Mouse (Mus musculus): ENCODE results near the gene Naa80. TPM values are rescaled to one million over a fixed set of nuclear protein-coding genes. Genes with fewer than 3 reads are reported as not detected.
"Not testable (repeated sequence)": the region's sequence is repeated elsewhere in the genome, so short reads cannot be mapped to it uniquely, and the experiment has no call there.

Gene Naa80
- total RNA-seq, 2 experiments from 2014 or later, result 13.0 to 16.2 TPM

DNA sequence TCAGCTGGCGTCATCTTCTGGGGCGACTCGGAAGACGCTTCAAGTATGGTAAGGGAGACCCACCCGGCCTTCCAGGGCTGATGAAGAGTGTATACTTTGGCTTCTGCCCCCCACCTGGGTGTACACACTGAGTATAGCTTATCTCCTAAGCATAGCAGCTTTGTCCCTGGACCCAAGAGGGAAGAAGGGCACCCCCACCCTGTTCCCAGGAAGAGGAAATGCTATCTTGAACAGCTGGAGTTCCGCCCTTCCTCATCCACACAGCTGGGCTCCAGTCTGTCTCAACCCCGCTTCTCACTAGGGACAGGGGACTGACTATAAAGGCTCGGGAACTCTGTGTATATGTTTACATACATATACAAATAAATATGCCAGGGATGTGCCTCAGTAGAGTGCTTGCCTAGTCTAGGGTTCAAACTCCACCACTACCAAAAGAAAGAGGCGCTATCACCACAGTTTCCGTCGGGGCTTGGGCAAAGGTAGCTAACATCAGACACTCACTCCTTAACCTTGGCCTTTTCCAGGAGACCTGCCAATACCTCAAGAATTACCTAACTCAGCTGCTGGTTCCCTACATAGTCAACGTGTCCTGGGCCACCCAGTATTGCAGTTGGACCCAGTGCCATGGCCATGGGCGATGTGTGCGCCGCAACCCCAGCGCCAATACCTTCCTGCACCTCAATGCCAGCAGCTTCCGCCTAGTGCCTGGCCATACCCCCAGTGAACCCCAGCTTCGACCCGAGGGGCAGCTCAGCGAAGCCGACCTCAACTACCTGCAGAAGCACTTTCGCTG is 7.0 kb upstream of the Naa80 start:
- intact Hi-C loops (cut with DNase I), result no loop called here
- no peak for DNase-seq

GRCm38 (mm10) chr9:107572327-107572662 is 6.4 kb upstream of the Naa80 start:
- DNase-seq, result no peak
- intact Hi-C loops (cut with DNase I), result no loop called here

DNA sequence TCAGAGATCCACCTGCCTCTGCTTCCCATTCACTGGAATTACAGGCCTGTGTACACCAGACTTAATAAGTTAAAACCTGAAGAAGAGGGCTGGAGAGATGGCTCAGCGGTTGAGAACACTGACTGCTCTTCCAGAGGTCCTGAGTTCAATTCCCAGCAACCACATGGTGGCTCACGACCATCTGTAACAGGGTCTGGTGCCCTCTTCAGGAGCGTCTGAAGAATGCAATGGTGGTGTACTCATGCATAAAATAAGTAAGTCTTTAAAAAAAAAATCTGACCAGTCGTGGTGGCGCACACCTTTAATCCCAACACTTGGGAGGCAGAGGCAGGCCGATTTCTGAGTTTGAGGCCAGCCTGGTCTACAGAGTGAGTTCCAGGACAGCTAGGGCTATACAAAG is 4.9 kb upstream of the Naa80 start:
- intact Hi-C loops (cut with DNase I); DNase-seq: not testable (repeated sequence)

DNA sequence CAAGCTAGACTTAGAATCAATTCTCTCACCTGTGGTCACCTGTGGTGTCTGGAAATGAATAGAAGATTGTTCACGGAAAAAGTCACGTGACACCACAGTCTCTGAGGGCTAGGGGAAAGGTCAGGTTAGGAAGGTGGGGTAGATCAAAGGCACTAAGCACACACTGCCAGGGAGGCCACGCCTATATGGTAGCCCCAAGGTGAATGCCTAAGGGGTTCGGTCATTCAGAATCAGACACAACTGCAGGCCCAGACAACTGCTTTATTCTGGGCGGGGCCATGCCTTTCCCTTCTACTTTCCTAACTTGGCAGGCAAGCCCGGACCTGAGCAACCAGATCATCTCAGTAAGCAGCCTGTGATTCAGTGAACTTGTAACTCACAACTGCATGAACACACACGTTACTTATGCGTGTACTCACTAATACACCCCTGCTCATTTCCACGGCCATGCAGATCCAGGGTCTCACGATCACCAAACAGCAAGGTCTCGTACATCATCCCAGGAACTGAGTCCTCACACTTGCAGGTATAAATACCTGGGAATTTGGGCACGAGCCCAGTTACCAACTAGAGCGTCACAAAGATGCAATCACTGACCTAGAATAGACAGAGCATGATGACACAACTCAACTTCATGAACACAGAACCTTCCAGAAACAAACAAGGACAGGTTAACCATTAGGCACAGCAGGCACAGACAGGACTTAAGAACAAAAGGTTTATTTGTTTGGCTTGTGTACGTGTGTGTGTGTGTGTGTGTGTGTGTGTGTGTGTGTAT is 2.9 kb upstream of the Naa80 start:
- DNase-seq, result no peak
- intact Hi-C loops (cut with DNase I), result no loop called here

DNA sequence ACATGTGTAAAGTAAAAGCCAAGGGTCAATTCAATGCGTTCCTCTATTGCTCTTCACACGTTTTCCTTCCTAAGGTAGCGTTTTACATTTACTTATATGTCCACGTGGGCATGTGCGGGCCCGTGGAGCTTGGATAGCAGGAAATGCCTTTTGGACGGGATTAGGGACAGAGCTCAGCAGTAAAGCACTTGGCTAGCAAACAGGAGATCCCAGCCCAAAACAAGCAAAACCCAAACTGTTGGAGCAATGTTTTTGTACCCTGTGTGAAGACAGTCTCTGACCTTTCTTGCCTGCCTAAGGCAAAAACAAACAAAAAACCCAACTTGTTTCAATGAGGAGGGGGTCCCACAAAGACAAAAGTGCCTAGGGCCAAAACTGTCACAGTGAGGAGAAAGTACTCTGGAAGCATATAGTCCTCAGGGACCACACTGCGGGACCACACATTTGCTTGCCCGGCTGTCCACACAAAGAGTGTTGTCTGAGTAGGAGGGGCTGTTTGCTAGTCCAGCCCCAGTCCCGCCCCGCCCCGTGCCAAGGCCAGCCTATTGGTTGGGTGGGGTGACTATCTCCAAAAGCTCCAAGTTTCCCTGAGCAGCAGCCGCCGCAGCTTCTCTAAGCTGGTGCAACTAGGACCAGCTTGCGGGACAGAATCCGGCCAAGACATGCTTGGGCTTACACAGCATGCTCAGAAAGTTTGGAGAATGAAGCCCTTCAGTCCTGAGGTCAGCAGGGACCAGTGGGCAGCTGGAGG is 2.2 kb upstream of the Naa80 start, which contains the start of gene Hyal1:
Gene Hyal1, plus strand, starts transcription at position 571 of the 751 bp plus-strand sequence.
- intact Hi-C loops (cut with DNase I), result no loop called here
- DNase-seq, result peak; percentile 88 to 90

DNA sequence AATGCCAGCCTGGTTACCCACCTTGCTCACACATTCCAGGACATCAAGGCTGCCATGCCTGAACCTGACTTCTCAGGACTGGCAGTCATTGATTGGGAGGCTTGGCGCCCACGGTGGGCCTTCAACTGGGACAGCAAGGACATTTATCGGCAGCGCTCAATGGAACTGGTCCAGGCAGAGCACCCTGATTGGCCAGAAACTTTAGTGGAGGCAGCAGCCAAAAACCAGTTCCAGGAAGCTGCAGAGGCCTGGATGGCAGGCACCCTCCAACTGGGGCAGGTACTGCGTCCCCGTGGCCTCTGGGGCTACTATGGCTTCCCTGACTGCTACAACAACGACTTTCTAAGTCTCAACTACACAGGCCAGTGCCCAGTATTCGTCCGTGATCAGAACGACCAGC is 816 bp upstream of the Naa80 start:
- DNase-seq, result no peak
- intact Hi-C loops (cut with DNase I), result no loop called here

DNA sequence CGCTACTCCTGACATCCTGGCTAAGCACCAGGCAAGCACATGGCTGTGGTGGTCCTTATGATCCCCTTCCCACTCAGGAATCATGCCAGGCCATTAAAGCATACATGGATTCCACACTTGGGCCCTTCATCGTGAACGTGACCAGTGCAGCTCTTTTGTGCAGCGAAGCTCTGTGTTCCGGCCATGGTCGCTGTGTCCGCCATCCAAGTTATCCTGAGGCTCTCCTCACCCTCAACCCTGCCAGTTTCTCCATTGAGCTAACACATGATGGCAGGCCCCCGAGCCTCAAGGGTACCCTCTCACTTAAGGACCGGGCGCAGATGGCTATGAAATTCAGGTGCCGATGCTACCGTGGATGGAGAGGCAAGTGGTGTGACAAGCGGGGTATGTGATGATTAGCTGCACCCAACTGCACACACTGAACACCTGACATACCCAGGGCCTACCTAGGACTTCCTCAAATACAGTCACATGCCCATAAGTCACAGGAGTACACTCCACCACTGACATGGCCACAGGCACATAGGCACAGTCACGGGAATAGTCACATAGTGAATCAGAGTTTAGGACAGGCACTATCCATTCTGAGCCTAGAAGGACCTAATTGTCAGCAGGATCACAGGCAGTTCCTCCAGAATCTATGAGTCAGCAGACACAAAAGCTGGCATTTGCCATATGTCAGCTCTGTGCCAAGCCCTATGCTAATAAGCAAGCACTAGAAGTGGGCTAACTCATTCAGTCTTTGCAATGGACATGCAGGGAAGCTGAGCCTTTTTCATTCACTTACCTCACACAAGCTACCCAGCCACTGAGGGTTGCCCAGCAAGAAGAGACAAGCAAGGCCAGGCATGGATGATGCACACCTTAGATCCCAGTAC is 575 bp downstream of the Naa80 start:
- DNase-seq, result no peak
- intact Hi-C loops (cut with DNase I), result no loop called here

GRCm38 (mm10) chr9:107580501-107581317 is 2.0 kb downstream of the Naa80 start, which contains the start of gene Hyal3:
Gene Hyal3, plus strand, starts transcription at chr9:107580818.
- peak; percentile 95 for DNase-seq
- intact Hi-C loops (cut with DNase I), result no loop called here

GRCm38 (mm10) chr9:107581584-107581983 is 2.9 kb downstream of the Naa80 start:
- no peak for DNase-seq
- intact Hi-C loops (cut with DNase I), result no loop called here

- intact Hi-C loops (cut with DNase I), result no loop called here
- no peak for DNase-seq
These were observed 3.9 kb downstream of the Naa80 start for GRCm38 (mm10) chr9:107582509-107583062.

DNA sequence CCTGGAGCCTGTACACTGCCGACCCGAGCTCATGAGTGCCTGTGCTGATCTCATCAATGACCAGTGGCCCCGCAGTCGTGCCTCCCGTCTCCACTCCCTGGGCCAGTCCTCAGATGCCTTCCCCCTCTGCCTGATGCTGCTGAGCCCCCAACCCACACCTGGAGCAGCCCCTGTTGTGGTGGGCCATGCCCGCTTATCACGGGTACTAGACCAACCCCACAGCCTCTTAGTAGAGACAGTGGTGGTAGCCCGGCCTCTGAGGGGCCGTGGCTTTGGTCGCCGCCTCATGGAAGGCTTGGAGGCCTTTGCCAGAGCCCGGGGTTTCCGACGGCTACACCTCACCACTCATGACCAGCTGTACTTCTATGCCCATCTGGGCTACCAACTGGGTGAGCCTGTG is 4.5 kb downstream of the Naa80 start:
- DNase-seq, result no peak
- intact Hi-C loops (cut with DNase I), result no loop called here

DNA sequence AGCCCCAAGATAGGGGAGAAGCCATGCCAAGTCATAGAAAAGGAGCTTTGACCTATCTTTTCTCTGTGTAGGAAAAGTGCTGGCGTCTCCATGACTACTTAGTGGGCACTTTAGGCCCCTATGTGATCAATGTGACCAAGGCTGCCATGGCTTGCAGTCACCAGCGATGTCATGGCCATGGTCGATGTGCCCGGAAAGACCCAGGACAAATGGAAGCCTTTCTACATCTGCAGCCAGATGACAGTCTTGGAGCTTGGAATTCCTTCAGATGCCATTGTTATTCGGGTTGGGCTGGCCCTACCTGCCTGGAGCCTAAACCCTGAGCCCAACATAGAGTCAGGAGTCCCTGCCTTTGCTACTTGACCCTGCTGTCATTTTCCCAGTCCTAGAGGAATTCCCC is 7.8 kb downstream of the Naa80 start:
- DNase-seq, result no peak
- intact Hi-C loops (cut with DNase I), result no loop called here

GRCm38 (mm10) chr9:107586974-107587832 is 8.5 kb downstream of the Naa80 start, which contains the start of gene Ifrd2:
Gene Ifrd2, plus strand, starts transcription at chr9:107587642.
- DNase-seq, result peak; percentile 98 to 99
- intact Hi-C loops (cut with DNase I), result no loop called here

DNA sequence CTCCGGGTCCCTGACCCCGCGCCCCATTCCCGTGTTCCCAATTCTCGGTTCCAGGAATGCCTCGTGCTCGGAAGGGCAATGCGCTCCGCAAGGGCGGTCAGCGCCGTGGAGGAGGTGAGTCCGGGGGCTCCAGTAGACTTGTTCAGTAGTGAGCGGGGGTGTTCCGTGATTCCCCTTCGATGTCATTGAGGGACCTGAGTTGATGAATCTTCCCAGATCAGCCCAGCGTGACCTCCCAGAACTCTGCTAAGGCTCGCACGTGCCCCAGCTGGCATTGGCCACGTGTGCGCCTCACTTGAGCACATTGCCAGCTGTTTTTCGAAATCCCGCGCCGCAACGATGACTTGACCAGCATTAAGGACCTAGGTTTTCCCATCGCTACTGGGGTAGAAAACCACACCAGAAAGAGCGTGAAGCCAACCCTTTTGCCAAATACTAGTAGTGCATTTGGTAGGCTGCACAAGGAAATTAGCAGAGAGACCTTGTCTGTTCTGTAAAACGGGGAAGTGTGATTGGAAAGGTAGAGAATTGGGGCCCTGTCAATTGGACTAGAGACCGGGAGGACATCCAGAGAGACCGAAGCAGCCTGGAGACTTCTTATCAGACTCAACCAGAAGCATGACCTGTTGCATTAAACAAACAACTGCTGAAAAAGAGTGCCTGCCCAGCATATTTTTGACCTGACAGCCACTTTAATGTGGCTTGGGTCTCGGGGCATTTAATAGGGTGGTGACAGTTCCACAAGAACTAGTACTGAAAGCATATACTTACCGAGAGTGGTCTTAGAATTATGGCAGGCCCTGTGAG is 9.3 kb downstream of the Naa80 start:
- intact Hi-C loops (cut with DNase I), result no loop called here
- peak in 1 of 2 experiments; percentile 74 for DNase-seq

DNA sequence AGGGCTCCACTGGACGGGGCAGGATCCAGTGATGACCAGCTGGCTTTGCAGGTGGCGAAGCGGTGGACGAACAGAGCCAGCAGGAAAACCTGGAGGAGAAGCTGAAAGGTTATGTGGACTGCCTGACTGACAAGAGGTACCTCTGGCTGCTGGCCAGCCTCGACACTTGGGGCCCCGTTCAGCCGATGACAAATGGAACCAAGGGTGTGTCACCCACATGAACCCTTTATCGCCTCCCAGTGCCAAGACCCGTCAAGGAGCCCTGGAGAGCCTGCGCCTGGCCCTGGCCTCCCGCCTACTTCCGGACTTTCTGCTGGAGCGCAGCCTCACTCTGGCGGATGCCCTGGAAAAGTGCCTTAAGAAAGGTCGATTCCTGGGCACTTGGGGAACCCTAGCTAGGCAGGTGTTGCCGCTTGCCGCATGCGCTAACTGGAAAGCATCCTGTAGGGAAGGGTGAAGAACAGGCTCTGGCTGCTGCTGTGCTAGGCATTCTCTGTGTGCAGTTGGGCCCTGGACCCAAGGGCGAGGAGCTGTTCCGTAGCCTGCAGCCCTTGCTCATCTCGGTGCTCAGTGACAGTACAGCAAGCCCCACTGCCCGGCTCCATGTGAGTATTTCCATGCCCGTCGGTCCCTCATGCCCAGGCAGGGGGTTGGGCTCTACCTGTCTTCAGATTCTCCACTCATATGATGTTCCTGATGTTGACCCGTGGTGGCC is 11.5 kb downstream of the Naa80 start:
- intact Hi-C loops (cut with DNase I), result no loop called here
- DNase-seq, result peak; percentile 63 to 70

- intact Hi-C loops (cut with DNase I), result no loop called here
- DNase-seq, result no peak
These were observed 12.0 kb downstream of the Naa80 start for GRCm38 (mm10) chr9:107590773-107591060.
